Mouse (Mus musculus): Measurements from ENCODE around the gene Actg1. TPM values are rescaled to one million over a fixed set of nuclear protein-coding genes. Genes with fewer than 3 reads are reported as not detected.

Actg1 gene
- polyA plus RNA-seq (2012; rRNA removed) (256 and 265 TPM in 2 replicates), polyA plus RNA-seq (2014; fragmentation: Nextera tagmentation; extraction: Ambion mirVana) (451 and 544 TPM in 2 replicates)

- Histone ChIP-seq H3K4me2 (ENCODE audit: low read depth) (peak within 1 kb of the TSS; percentile 100), H3K36me3 (replicated peaks; ENCODE audit: control insufficient read depth, insufficient read depth, low read depth) (peaks cover 14% of the 10 kb centered on the region), H3K9ac (replicated peaks) (peak within 1 kb of the TSS; percentile 100), H3K27ac (peak within 1 kb of the TSS; percentile 89), H3K4me3 (ENCODE audit: insufficient read depth in 1 of 2, low read depth in 2 of 2, low read length in 2 of 2) (peak within 1 kb of the TSS; percentile 75 to 99), H3K9me3 (ENCODE audit: control insufficient read depth, low read length) (no peaks in the 10 kb centered on the region), H3K27me3 (ENCODE audit: control insufficient read depth, insufficient read depth, low read length) (peaks cover 17% of the 10 kb centered on the region), H3K4me1 (replicated peaks; ENCODE audit: control insufficient read depth in 2 of 2, insufficient read depth in 2 of 2, low read length in 1 of 2) (peaks cover 13 to 30% of the 10 kb centered on the region in 2 experiments)
- DNase-seq (ENCODE audit: low read depth in 3 of 3, low spot score in 3 of 3) (peak; percentile 75 to 81 (median 76)), ATAC-seq (ENCODE audit: insufficient read depth) (peak; percentile 79)
- WGBS (ENCODE audit: insufficient replicate concordance) = 2% methylated on average over 99 of the region's 103 CpGs
- TF ChIP-seq CTCF (IDR thresholded peaks at IDR 0.05; ENCODE audit: low read depth) (no peak), EP300 (IDR thresholded peaks at IDR 0.05; ENCODE audit: low read depth) (0 out of 2 replicates have a peak, but pooled peaks have one; percentile 6)
Observed at GRCm38 (mm10) chr11:120347791-120348683, at the start of gene Actg1. Gene Actg1, minus strand, starts transcription at chr11:120348542.

GRCm38 (mm10) chr11:120397602-120398001, 49.3 kb upstream of the Actg1 start:
- Histone ChIP-seq H3K9ac (replicated peaks) (no peak overlapping the region), H3K4me1 (replicated peaks; ENCODE audit: control insufficient read depth in 2 of 2, insufficient read depth in 2 of 2, low read length in 1 of 2) (peaks cover 15 to 21% of the 10 kb centered on the region in 2 experiments), H3K4me2 (ENCODE audit: low read depth) (no peak overlapping the region), H3K4me3 (ENCODE audit: insufficient read depth in 1 of 2, low read depth in 2 of 2, low read length in 2 of 2) (no peak overlapping the region), H3K27ac (no peak overlapping the region), H3K9me3 (ENCODE audit: control insufficient read depth, low read length) (no peaks in the 10 kb centered on the region), H3K27me3 (ENCODE audit: control insufficient read depth, insufficient read depth, low read length) (no peaks in the 10 kb centered on the region), H3K36me3 (replicated peaks; ENCODE audit: control insufficient read depth, insufficient read depth, low read depth) (peaks cover 49% of the 10 kb centered on the region)
- no peak for TF ChIP-seq CTCF (IDR thresholded peaks at IDR 0.05; ENCODE audit: low read depth)
- TF ChIP-seq EP300 (IDR thresholded peaks at IDR 0.05; ENCODE audit: low read depth) = no peak
- ATAC-seq (ENCODE audit: insufficient read depth) (no peak), DNase-seq (ENCODE audit: low read depth in 3 of 3, low spot score in 3 of 3) (no peak)
- WGBS (ENCODE audit: insufficient replicate concordance) = 86% methylated on average over 2 of the region's 2 CpGs

GRCm38 (mm10) chr11:120395661-120396060, 47.3 kb upstream of the Actg1 start:
- Histone ChIP-seq H3K4me3 (ENCODE audit: insufficient read depth in 1 of 2, low read depth in 2 of 2, low read length in 2 of 2) (no peak overlapping the region), H3K4me2 (ENCODE audit: low read depth) (no peak overlapping the region), H3K36me3 (replicated peaks; ENCODE audit: control insufficient read depth, insufficient read depth, low read depth) (peaks cover 43% of the 10 kb centered on the region), H3K9ac (replicated peaks) (no peak overlapping the region), H3K27ac (no peak overlapping the region), H3K9me3 (ENCODE audit: control insufficient read depth, low read length) (no peaks in the 10 kb centered on the region), H3K27me3 (ENCODE audit: control insufficient read depth, insufficient read depth, low read length) (no peaks in the 10 kb centered on the region), H3K4me1 (replicated peaks; ENCODE audit: control insufficient read depth in 2 of 2, insufficient read depth in 2 of 2, low read length in 1 of 2) (peaks cover 15 to 21% of the 10 kb centered on the region in 2 experiments)
- no peak for DNase-seq (ENCODE audit: low read depth in 3 of 3, low spot score in 3 of 3)
- 77% methylated on average over 4 of the region's 4 CpGs for WGBS (ENCODE audit: insufficient replicate concordance)
- ATAC-seq (ENCODE audit: insufficient read depth) = no peak
- TF ChIP-seq EP300 (IDR thresholded peaks at IDR 0.05; ENCODE audit: low read depth) (no peak), CTCF (IDR thresholded peaks at IDR 0.05; ENCODE audit: low read depth) (no peak)

GRCm38 (mm10) chr11:120388580-120388979, 40.2 kb upstream of the Actg1 start:
- H3K36me3 ChIP-seq (replicated peaks; ENCODE audit: control insufficient read depth, insufficient read depth, low read depth) = peaks cover 65% of the 10 kb centered on the region
- 86% methylated on average over 9 of the region's 9 CpGs for WGBS (ENCODE audit: insufficient replicate concordance)
- no peak overlapping the region for H3K4me3 ChIP-seq (ENCODE audit: insufficient read depth in 1 of 2, low read depth in 2 of 2, low read length in 2 of 2)

GRCm38 (mm10) chr11:120387157-120387556, 38.8 kb upstream of the Actg1 start:
- Histone ChIP-seq H3K4me3 (ENCODE audit: insufficient read depth in 1 of 2, low read depth in 2 of 2, low read length in 2 of 2) (no peak overlapping the region), H3K4me2 (ENCODE audit: low read depth) (no peak overlapping the region), H3K27me3 (ENCODE audit: control insufficient read depth, insufficient read depth, low read length) (no peaks in the 10 kb centered on the region), H3K9ac (replicated peaks) (no peak overlapping the region), H3K9me3 (ENCODE audit: control insufficient read depth, low read length) (no peaks in the 10 kb centered on the region), H3K36me3 (replicated peaks; ENCODE audit: control insufficient read depth, insufficient read depth, low read depth) (peaks cover 70% of the 10 kb centered on the region), H3K4me1 (replicated peaks; ENCODE audit: control insufficient read depth in 2 of 2, insufficient read depth in 2 of 2, low read length in 1 of 2) (peaks cover 0 to 2% of the 10 kb centered on the region in 2 experiments; a peak in 2 of 4 replicates), H3K27ac (no peak overlapping the region)
- DNase-seq (ENCODE audit: low read depth in 3 of 3, low spot score in 3 of 3) = peak in 2 of 3 experiments; percentile 19 to 26
- TF ChIP-seq EP300 (IDR thresholded peaks at IDR 0.05; ENCODE audit: low read depth) = no peak
- TF ChIP-seq CTCF (IDR thresholded peaks at IDR 0.05; ENCODE audit: low read depth) = no peak
- ATAC-seq (ENCODE audit: insufficient read depth) = 0 out of 2 replicates have a peak, but pooled peaks have one; percentile 25
- 46% methylated on average over 2 of the region's 2 CpGs for WGBS (ENCODE audit: insufficient replicate concordance)

More at GRCm38 (mm10) chr11:120388580-120388979, 40.2 kb upstream of the Actg1 start:
- no peak for ATAC-seq (ENCODE audit: insufficient read depth)
- Histone ChIP-seq H3K4me2 (ENCODE audit: low read depth) (no peak overlapping the region), H3K4me1 (replicated peaks; ENCODE audit: control insufficient read depth in 2 of 2, insufficient read depth in 2 of 2, low read length in 1 of 2) (peaks cover 0 to 2% of the 10 kb centered on the region in 2 experiments; a peak in 2 of 4 replicates), H3K27ac (no peak overlapping the region), H3K27me3 (ENCODE audit: control insufficient read depth, insufficient read depth, low read length) (no peaks in the 10 kb centered on the region), H3K9ac (replicated peaks) (no peak overlapping the region), H3K9me3 (ENCODE audit: control insufficient read depth, low read length) (no peaks in the 10 kb centered on the region)
- TF ChIP-seq EP300 (IDR thresholded peaks at IDR 0.05; ENCODE audit: low read depth) = no peak
- no peak for TF ChIP-seq CTCF (IDR thresholded peaks at IDR 0.05; ENCODE audit: low read depth)
- DNase-seq (ENCODE audit: low read depth in 3 of 3, low spot score in 3 of 3) = no peak

Data from liver, embryonic 14.5 days (tissue).